Mouse (Mus musculus): ENCODE measurements at regions not wholly inside any gene's neighbourhood (a gene's known extent, or its start where the extent isn't known, plus 50 kb on each side); places are given as distances from the start of the nearest gene placed in this dataset.
"Not testable (repeated sequence)": the region's sequence is repeated elsewhere in the genome, so short reads cannot be mapped to it uniquely, and the experiment has no call there.

GRCm38 (mm10) chr6:68370010-68370409 lies 834.4 kb upstream of the Tacstd2 start:
- no peak for DNase-seq
- intact Hi-C loops (cut with DNase I) = no loop called here

DNA sequence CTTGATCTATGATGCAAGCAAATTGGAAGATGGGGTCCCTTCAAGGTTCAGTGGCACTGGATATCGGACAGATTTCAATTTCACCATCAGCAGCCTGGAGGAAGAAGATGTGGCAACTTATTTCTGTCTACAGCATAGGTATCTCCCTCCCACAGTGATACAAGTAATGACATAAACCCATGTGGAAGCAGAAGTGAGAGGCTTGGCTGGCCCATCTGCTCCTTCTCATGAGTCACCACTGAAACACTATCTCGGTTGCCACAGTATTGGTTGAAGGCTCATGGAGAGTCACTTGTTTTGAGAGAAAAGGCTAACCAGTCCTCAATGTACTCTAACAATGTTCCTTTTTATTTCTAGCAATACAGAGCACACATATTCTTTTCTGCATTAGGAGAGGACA lies 804.2 kb upstream of the Tacstd2 start:
- no peak for DNase-seq
- intact Hi-C loops (cut with DNase I) = no loop called here

- intact Hi-C loops (cut with DNase I); DNase-seq: not testable (repeated sequence)
Measured at GRCm38 (mm10) chr6:68339205-68339604, 803.6 kb upstream of the Tacstd2 start.

- no peak for DNase-seq
- intact Hi-C loops (cut with DNase I) = loop anchor here (1.0 kb wide), 1 partner anchor 149 kb away; no protein-coding TSS in a partner anchor
Measured at GRCm38 (mm10) chr6:68311409-68311808, 775.8 kb upstream of the Tacstd2 start.

GRCm38 (mm10) chr6:68302133-68302532 lies 766.5 kb upstream of the Tacstd2 start:
- intact Hi-C loops (cut with DNase I) = no loop called here
- no peak for DNase-seq

DNA sequence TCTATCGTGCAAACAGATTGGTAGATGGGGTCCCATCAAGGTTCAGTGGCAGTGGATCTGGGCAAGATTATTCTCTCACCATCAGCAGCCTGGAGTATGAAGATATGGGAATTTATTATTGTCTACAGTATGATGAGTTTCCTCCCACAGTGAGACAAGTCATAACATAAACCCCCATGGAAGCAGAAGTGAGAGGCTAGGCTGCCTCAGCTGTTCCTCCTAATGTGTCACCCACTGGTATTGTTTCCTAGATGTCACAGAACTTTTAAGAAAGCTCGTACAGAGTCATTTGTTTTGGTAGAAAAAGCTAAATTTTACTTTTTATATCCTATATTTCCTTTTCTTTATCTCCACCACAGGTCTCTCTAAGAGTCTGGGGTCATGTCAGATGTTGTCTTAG lies 721.1 kb upstream of the Tacstd2 start:
- intact Hi-C loops (cut with DNase I) = loop anchor here (2.0 kb wide), 1 partner anchor 152 kb away; no protein-coding TSS in a partner anchor
- no peak for DNase-seq

- intact Hi-C loops (cut with DNase I) = loop anchor here (2.0 kb wide), 1 partner anchor 151 kb away; no protein-coding TSS in a partner anchor
- no peak for DNase-seq
Measured at GRCm38 (mm10) chr6:68256151-68256550, 720.6 kb upstream of the Tacstd2 start.

- DNase-seq = no peak
- intact Hi-C loops (cut with DNase I) = no loop called here
Measured at GRCm38 (mm10) chr6:68252730-68253129, 717.1 kb upstream of the Tacstd2 start.

DNA sequence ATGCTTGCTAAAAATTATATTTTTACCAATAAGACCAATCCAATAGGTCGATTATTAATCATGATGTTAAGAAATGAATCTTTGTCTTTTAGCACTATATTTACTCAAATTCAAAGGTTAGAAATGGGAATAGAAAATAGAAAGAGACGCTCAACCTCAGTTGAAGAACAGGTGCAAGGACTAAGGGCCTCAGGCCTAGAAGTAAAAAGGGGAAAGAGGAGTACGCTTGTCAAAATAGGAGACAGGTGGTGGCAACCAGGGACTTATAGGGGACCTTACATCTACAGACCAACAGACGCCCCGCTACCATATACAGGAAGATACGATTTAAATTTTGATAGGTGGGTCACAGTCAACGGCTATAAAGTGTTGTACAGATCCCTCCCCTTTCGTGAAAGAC lies 715.7 kb upstream of the Tacstd2 start:
- intact Hi-C loops (cut with DNase I); DNase-seq: not testable (repeated sequence)

DNA sequence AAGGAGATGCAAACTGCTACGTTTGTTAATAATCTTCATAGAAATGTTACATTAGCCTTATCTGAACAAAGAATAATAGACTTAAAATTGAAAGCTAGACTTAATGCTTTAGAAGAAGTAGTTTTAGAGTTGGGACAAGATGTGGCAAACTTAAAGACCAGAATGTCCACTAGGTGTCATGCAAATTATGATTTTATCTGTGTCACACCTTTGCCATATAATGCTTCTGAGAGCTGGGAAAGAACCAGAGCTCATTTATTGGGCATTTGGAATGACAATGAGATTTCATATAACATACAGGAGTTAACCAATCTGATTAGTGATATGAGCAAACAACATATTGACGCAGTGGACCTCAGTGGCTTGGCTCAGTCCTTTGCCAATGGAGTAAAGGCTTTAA lies 714.8 kb upstream of the Tacstd2 start:
- intact Hi-C loops (cut with DNase I); DNase-seq: not testable (repeated sequence)

DNA sequence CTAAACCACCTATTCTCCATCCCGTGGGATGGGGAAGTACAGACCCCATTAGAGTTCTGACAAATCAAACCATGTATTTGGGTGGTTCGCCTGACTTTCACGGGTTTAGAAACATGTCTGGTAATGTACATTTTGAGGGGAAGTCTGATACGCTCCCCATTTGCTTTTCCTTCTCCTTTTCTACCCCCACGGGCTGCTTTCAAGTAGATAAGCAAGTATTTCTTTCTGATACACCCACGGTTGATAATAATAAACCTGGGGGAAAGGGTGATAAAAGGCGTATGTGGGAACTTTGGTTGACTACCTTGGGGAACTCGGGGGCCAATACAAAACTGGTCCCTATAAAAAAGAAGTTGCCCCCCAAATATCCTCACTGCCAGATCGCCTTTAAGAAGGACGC lies 713.7 kb upstream of the Tacstd2 start:
- intact Hi-C loops (cut with DNase I); DNase-seq: not testable (repeated sequence)

DNA sequence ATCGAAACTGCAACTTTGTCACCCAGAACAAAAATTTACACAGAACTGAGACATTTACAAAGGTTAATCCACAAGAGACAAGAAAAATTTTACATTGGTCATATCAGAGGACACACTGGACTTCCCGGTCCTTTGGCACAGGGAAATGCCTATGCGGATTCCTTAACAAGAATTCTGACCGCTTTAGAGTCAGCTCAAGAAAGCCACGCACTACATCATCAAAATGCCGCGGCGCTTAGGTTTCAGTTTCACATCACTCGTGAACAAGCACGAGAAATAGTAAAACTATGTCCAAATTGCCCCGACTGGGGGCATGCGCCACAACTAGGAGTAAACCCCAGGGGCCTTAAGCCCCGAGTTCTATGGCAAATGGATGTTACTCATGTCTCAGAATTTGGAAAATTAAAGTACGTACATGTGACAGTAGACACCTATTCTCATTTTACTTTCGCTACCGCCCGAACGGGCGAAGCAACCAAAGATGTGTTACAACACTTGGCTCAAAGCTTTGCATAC lies 712.5 kb upstream of the Tacstd2 start:
- intact Hi-C loops (cut with DNase I); DNase-seq: not testable (repeated sequence)

GRCm38 (mm10) chr6:68242749-68243148 lies 707.2 kb upstream of the Tacstd2 start:
- intact Hi-C loops (cut with DNase I) = not testable (repeated sequence)

DNA sequence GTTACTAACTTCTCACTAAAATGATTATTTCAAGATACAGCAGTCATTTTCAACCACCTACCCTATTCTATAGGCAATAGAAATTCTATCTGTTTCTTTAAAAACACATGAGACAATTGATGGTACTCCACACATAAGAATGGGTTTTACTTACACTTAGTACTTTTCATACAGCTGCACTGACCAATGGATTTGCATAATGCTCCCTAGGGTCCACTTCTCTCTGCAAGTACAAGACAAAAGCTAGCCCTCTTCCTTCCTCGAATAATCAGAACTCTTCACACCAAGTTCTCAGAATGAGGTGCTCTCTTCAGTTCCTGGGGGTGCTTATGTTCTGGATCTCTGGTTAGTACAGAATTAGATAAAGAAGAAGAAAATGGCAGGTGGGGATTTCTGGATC lies 684.1 kb upstream of the Tacstd2 start:
- intact Hi-C loops (cut with DNase I) = no loop called here
- no peak for DNase-seq

More at GRCm38 (mm10) chr6:68242749-68243148, 707.2 kb upstream of the Tacstd2 start:
- DNase-seq = not testable (repeated sequence)

DNA sequence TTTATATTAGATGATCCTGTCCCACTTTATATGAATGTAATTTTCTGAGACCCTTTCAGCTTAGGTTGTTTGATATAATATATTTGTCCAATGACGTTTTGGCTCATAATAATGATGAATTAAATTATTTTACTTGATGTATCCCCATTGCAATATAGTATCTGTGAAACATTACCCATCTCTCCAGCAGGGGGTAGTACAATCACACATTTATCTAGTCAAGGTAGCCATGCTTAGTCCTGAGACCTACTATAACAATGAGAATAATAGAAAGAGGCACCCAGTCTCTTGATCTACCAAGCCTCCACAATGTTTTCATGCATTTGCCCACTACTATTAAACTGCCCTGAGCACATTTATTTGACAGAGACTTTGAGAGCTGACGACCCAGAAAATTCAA lies 665.9 kb upstream of the Tacstd2 start:
- no peak for DNase-seq
- intact Hi-C loops (cut with DNase I) = no loop called here

- no peak for DNase-seq
- intact Hi-C loops (cut with DNase I) = no loop called here
Measured at GRCm38 (mm10) chr6:68198031-68198430, 662.4 kb upstream of the Tacstd2 start.

DNA sequence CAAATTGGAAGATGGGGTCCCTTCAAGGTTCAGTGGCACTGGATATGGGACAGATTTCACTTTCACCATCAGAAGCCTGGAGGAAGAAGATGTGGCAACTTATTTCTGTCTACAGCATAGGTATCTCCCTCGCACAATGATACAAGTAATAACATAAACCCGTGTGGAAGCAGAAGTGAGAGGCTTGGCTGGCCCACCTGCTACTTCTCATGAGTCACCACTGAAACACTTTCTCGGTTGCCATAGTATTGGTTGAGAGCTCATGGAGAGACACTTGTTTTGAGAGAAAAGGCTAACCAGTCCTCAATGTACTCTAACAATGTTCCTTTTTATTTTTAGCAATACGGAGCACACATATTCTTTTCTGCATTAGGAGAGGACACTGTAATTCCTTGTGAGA lies 629.2 kb upstream of the Tacstd2 start:
- intact Hi-C loops (cut with DNase I) = no loop called here
- no peak for DNase-seq

GRCm38 (mm10) chr6:68164111-68164510 lies 628.5 kb upstream of the Tacstd2 start:
- DNase-seq; intact Hi-C loops (cut with DNase I): not testable (repeated sequence)

DNA sequence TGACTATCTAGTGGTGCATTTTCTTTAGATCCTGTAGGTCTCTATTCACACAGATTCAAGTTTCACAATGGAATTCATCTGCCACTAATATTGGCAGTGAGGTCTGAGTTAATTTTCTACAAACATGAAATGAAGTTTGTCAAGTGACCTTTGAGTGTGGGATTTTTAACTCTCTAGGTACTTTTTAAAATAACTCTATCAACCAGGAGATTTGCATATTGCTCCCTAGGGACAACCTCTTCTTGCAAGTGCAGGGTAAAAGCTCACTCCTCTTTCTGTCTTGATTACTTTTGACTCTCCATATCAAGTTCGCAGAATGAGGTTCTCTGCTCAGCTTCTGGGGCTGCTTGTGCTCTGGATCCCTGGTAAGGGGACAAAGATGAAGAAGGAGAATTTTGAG lies 616.0 kb upstream of the Tacstd2 start:
- intact Hi-C loops (cut with DNase I) = no loop called here
- no peak for DNase-seq

GRCm38 (mm10) chr6:68102481-68102880 lies 566.9 kb upstream of the Tacstd2 start:
- no peak for DNase-seq
- intact Hi-C loops (cut with DNase I) = no loop called here

All from heart, postnatal 36 days (tissue).